Mouse (Mus musculus) inflammation-experienced regulatory T-cells (primary cell): ENCODE measurements around the gene Gm20817. TPM values are rescaled to one million over a fixed set of nuclear protein-coding genes. Genes with fewer than 3 reads are reported as not detected.

ENCODE experiments used
- polyA plus RNA-seq, 2 experiments: library from polyadenylated mRNA; unstranded; fragments of 100-300 nt; shearing (Covaris generic); gene quantifications; one replicate each; pipeline ENCODE4 v1.2.1; 2017

Gm20817 gene
- polyA plus RNA-seq = not detected

DNA sequence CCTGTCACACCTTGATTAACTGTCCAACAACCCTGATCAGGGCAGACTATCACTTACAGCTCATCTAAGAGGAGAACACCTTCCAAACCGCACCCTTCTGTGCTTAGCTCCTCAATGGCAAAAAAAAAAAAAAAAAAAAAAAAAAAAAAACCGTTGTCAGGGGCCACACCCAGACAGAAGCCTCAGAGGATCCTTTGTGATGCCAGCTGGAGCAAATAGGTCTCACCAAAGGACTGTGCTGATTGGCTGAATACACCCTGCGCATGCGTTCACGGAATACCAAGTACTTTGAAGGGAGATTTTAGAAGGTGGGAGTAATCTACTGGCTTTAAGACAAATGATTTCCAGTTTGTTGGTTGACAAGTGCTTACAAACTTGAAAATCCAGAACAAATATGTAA, at the start of gene Gm20817:
Gene Gm20817, minus strand, starts transcription at position 101 of the 400 bp plus-strand sequence.

